Mouse (Mus musculus): ENCODE measurements around the gene Tnfrsf1a.

DNA sequence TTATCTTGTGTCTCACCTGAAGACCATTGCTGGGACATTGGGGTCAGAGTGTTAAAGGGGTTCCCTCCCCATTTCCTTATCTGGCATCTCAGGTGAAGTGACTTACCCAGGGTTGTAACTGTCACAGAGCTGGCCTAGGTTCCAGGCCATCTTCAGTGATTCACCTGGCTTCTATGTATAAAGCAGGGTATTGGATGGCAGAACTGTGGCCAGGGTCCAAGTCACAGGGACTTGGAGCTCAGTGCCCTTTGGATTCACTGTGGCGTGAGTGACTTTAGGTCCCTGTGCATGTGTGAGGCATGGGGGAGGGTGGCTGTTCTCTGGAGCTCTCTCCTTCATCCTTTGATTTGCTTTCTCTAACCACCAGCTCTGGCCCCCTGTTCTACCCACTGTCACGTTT is 3.1 kb upstream of the Tnfrsf1a start:
- TF ChIP-seq CTCF (IDR thresholded peaks at IDR 0.05; ENCODE audit: borderline replicate concordance, control insufficient read depth, extremely low read depth, insufficient read depth, low read length, poor library complexity) (no peak), POLR2A (IDR thresholded peaks at IDR 0.05; ENCODE audit: control insufficient read depth, extremely low read depth, insufficient read depth, low read length, poor library complexity) (no peak)

All from thymus, adult 2 months (tissue).